28 mouse cellular contexts compared by ENCODE assay signal in the genomic region with DNA sequence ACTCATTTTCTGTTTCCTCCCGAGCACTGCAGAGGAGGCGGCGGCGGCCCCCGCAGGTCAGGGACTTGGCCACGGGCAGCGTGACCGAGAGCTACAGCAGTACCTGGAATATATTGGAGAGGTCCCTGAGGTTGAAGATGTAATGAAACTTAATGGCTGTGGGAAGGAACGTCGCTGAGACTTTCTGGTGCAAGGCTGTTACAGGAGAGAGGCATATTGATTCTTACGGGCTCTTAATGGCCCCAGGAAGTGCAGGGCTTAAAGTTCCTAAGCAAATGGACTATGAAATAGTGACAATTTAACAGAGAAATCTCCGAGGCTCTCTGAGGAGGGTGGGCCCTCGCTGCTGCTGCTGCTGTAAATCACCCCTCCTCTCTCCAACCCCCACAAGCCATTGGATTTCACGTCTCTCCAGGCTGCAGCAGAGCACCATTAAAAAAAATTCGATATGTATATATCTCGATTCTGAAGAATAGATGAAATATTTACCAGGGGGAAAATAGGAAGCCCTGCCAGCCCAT.
DNase-seq lines count a peak whose midpoint lies in the region; ATAC-seq and TF ChIP-seq lines count a peak whose summit lies in the region.
"Had no signal": no experiment of that assay in that cellular context is flagged by ENCODE, and none has a peak within 500 bp of the region (broad histone marks: within the 10 kb centered on the region; RNA-seq: fewer than 3 reads in every experiment).

No protein-coding gene starts in this region.

- peaks cover 4% of the 10 kb centered on the region; the same call in 1 of the 2 replicates for H3K4me1 ChIP-seq in hindbrain, embryonic 12.5 days
- H3K4me1 ChIP-seq in hindbrain, embryonic 10.5 days (replicated peaks): peaks cover 57% of the 10 kb centered on the region
- peaks cover 7% of the 10 kb centered on the region for H3K4me1 ChIP-seq in kidney, postnatal 0 days (replicated peaks; ENCODE audit: insufficient read depth, low read length)
- 0 out of 2 replicates have a peak, but pooled peaks cover 3% of the 10 kb centered on the region for H3K4me1 ChIP-seq in hindbrain, embryonic 15.5 days (replicated peaks)
- peaks cover 9% of the 10 kb centered on the region; the same call in 1 of the 2 replicates for H3K4me1 ChIP-seq in neural tube, embryonic 14.5 days (ENCODE audit: control insufficient read depth, insufficient read depth, low read length)
- H3K4me1 ChIP-seq: forebrain, embryonic 13.5 days had no signal

- no peak for DNase-seq in hindbrain, embryonic 10.5 days (ENCODE audit: low spot score)
- DNase-seq in kidney, postnatal 0 days (ENCODE audit: low spot score): peak; percentile 31
- no peak for DNase-seq in kidney, postnatal 4 days
- DNase-seq in left cerebral cortex, adult 18-20 months (ENCODE audit: low spot score in 2 of 2): no peak
- no peak for DNase-seq in heart, adult 9 months (ENCODE audit: low spot score in 2 of 2)
- DNase-seq: adrenal gland, adult 2 months; adrenal gland, postnatal 36 days; cerebellum, adult 8-10 months; cerebellum, postnatal 36 days; gastrocnemius, postnatal 10 days; heart, postnatal 14 days; kidney, adult 9 months; liver, embryonic 13.5 days; lung, adult 18-20 months; lung, postnatal 4 days; midbrain, embryonic 14.5 days; right cerebral cortex, postnatal 25 days; thymus, postnatal 25 days had no signal

- no peaks in the 10 kb centered on the region for H3K9me3 ChIP-seq in hindbrain, embryonic 12.5 days (replicated peaks)
- no peaks in the 10 kb centered on the region for H3K9me3 ChIP-seq in hindbrain, embryonic 10.5 days
- no peaks in the 10 kb centered on the region for H3K9me3 ChIP-seq in kidney, postnatal 0 days (replicated peaks; ENCODE audit: low read length)
- H3K9me3 ChIP-seq in hindbrain, embryonic 15.5 days: no peaks in the 10 kb centered on the region
- no peaks in the 10 kb centered on the region for H3K9me3 ChIP-seq in neural tube, embryonic 14.5 days (ENCODE audit: control insufficient read depth, low read length)
- H3K9me3 ChIP-seq: forebrain, embryonic 13.5 days; limb, embryonic 15.5 days; liver, embryonic 13.5 days; megakaryocyte, embryonic 14.5 days had no signal

- no peak overlapping the region for H3K9ac ChIP-seq in hindbrain, embryonic 12.5 days
- H3K9ac ChIP-seq in kidney, postnatal 0 days (ENCODE audit: low read depth, low read length): no peak overlapping the region
- no peak overlapping the region for H3K9ac ChIP-seq in hindbrain, embryonic 15.5 days
- H3K9ac ChIP-seq in neural tube, embryonic 14.5 days (replicated peaks; ENCODE audit: low read depth, low read length): 0 out of 2 replicates have a peak overlapping the region, but pooled peaks have one; percentile 2
- H3K9ac ChIP-seq: forebrain, embryonic 13.5 days; limb, embryonic 15.5 days; liver, embryonic 13.5 days had no signal

- H3K4me3 ChIP-seq in hindbrain, embryonic 12.5 days: no peak overlapping the region
- no peak overlapping the region for H3K4me3 ChIP-seq in hindbrain, embryonic 10.5 days
- H3K4me3 ChIP-seq in kidney, postnatal 0 days (replicated peaks; ENCODE audit: low read depth, low read length): no peak overlapping the region
- H3K4me3 ChIP-seq in hindbrain, embryonic 15.5 days: no peak overlapping the region
- no peak overlapping the region for H3K4me3 ChIP-seq in neural tube, embryonic 14.5 days (ENCODE audit: low read depth, low read length)
- H3K4me3 ChIP-seq: forebrain, embryonic 13.5 days; left cerebral cortex, adult 2 months; limb, embryonic 15.5 days; liver, embryonic 13.5 days had no signal

- H3K27me3 ChIP-seq in hindbrain, embryonic 12.5 days: no peaks in the 10 kb centered on the region
- 0 out of 2 replicates have a peak, but pooled peaks cover 6% of the 10 kb centered on the region for H3K27me3 ChIP-seq in hindbrain, embryonic 10.5 days (ENCODE audit: insufficient read depth, poor library complexity, severe bottlenecking)
- H3K27me3 ChIP-seq in kidney, postnatal 0 days (ENCODE audit: insufficient read depth, low read length): no peaks in the 10 kb centered on the region
- H3K27me3 ChIP-seq in hindbrain, embryonic 15.5 days: no peaks in the 10 kb centered on the region
- H3K27me3 ChIP-seq in neural tube, embryonic 14.5 days (ENCODE audit: control insufficient read depth, insufficient read depth, low read length): no peaks in the 10 kb centered on the region
- H3K27me3 ChIP-seq: forebrain, embryonic 13.5 days; limb, embryonic 15.5 days had no signal

- 85% methylated on average over 16 of the region's 16 CpGs for WGBS in hindbrain, embryonic 12.5 days
- 91% methylated on average over 16 of the region's 16 CpGs for WGBS in hindbrain, embryonic 10.5 days
- 20% methylated on average over 16 of the region's 16 CpGs for WGBS in kidney, postnatal 0 days
- 67% methylated on average over 16 of the region's 16 CpGs for WGBS in hindbrain, embryonic 15.5 days
- WGBS in neural tube, embryonic 14.5 days: 62% methylated on average over 16 of the region's 16 CpGs

- no peak for TF ChIP-seq CTCF in kidney, postnatal 0 days (IDR thresholded peaks at IDR 0.05; ENCODE audit: low read depth)

- peak overlapping the region; percentile 19; the same call in 1 of the 2 replicates for H3K27ac ChIP-seq in hindbrain, embryonic 12.5 days
- no peak overlapping the region for H3K27ac ChIP-seq in hindbrain, embryonic 10.5 days
- no peak overlapping the region for H3K27ac ChIP-seq in kidney, postnatal 0 days
- peak overlapping the region; percentile 67; the same call in 1 of the 2 replicates for H3K27ac ChIP-seq in hindbrain, embryonic 15.5 days (replicated peaks)
- peak overlapping the region; percentile 77 for H3K27ac ChIP-seq in neural tube, embryonic 14.5 days (ENCODE audit: low read depth, low read length)
- H3K27ac ChIP-seq: forebrain, embryonic 13.5 days; left cerebral cortex, adult 2 months; limb, embryonic 15.5 days; liver, embryonic 13.5 days had no signal

- H3K36me3 ChIP-seq in hindbrain, embryonic 12.5 days: no peaks in the 10 kb centered on the region
- H3K36me3 ChIP-seq in hindbrain, embryonic 10.5 days: no peaks in the 10 kb centered on the region
- no peaks in the 10 kb centered on the region for H3K36me3 ChIP-seq in kidney, postnatal 0 days (ENCODE audit: insufficient read depth, low read length)
- no peaks in the 10 kb centered on the region for H3K36me3 ChIP-seq in hindbrain, embryonic 15.5 days
- H3K36me3 ChIP-seq in neural tube, embryonic 14.5 days (ENCODE audit: control insufficient read depth, insufficient read depth, low read length): no peaks in the 10 kb centered on the region
- H3K36me3 ChIP-seq: limb, embryonic 15.5 days; liver, embryonic 13.5 days had no signal

- H3K4me2 ChIP-seq in hindbrain, embryonic 12.5 days (replicated peaks): no peak overlapping the region
- no peak overlapping the region for H3K4me2 ChIP-seq in kidney, postnatal 0 days (ENCODE audit: low read length)
- H3K4me2 ChIP-seq in hindbrain, embryonic 15.5 days: no peak overlapping the region
- no peak overlapping the region for H3K4me2 ChIP-seq in neural tube, embryonic 14.5 days (ENCODE audit: low read depth, low read length)
- H3K4me2 ChIP-seq: forebrain, embryonic 13.5 days; limb, embryonic 15.5 days; liver, embryonic 13.5 days had no signal

- no peak for ATAC-seq in hindbrain, embryonic 12.5 days (ENCODE audit: low FRiP score)
- no peak for ATAC-seq in kidney, postnatal 0 days (replicated peaks; ENCODE audit: low FRiP score, low read depth)
- peak; percentile 52; the same call in 1 of the 2 replicates for ATAC-seq in hindbrain, embryonic 15.5 days (ENCODE audit: low FRiP score, low read depth)
- peak; percentile 23; the same call in 1 of the 2 replicates for ATAC-seq in neural tube, embryonic 14.5 days (ENCODE audit: low read depth)
- ATAC-seq: activated CD4-positive, CD25-positive, alpha-beta regulatory T cell, adult 4 months; forebrain, embryonic 13.5 days; intestine, embryonic 16.5 days; lung, postnatal 0 days had no signal

Comparison
In these comparisons a context has a peak if more than half of its experiments do, and no peak if none do; other contexts are left out.
1. ATAC-seq: peak in hindbrain, embryonic 15.5 days (single experiment) and neural tube, embryonic 14.5 days (single experiment); none in hindbrain, embryonic 12.5 days (single experiment) and kidney, postnatal 0 days (single experiment).
2. H3K27ac ChIP-seq: peak in hindbrain, embryonic 12.5 days (single experiment), hindbrain, embryonic 15.5 days (single experiment) and neural tube, embryonic 14.5 days (single experiment); none in hindbrain, embryonic 10.5 days (single experiment) and kidney, postnatal 0 days (single experiment).